Mouse (Mus musculus) heart, postnatal 0 days (tissue): Measurements from ENCODE around the gene Plekhn1.

Source experiments
- CTCF ChIP-seq: IDR thresholded peaks from 2 replicates; pipeline ENCODE4 v1.5.1; 2016; ENCODE audit warnings: antibody characterized with exemption, control low read depth, low read depth
- EP300 ChIP-seq: IDR thresholded peaks from 2 replicates; pipeline ENCODE4 v1.6.1; 2016; ENCODE audit warnings: antibody characterized with exemption, low read depth

DNA sequence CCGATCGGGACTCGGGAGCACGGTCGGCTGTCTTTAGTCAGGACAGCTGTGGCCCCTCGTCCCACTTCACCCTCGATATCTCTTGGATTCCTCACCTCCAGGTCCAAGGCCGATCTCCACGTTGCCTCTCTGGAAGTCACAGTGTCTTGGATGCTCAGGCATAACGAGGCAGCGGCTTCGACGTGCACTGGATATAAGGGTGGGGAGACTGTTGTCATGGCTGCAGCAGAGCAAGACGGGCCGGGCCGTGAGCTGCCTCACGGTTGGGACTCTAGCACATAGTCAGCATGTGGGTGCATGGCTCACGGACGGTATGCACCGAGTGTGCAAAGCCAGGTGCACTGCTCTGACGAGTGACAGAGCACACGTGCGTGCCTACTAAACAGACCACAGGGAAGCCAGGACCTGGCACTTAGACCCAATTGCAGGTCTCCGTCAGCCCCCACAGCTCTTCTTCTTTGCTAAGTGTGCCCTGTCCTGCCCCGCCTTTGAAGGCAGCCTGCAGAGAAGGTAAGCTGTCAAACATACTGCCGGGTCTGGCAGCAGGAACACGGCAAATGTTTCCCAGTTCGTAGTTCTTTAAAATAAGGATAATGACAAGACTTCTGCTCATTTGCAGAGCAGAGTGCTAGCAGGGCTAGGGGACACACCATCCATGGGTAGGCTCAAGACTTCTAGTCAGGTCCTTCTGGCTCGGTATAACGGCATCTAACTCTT is 19.9 kb upstream of the Plekhn1 start:
- TF ChIP-seq EP300 (no peak), CTCF (no peak)
